ENCODE assay signal across 11 mouse cellular contexts in genomic region chr6:134366366-134367351, GRCm38 (mm10). TPM values are rescaled to one million over a fixed set of nuclear protein-coding genes. Genes with fewer than 3 reads are reported as not detected.
DNase-seq lines count a peak whose midpoint lies in the region; ATAC-seq lines count a peak whose summit lies in the region.
"Had no signal": no experiment of that assay in that cellular context is flagged by ENCODE, and none has a peak within 500 bp of the region (broad histone marks: within the 10 kb centered on the region; RNA-seq: fewer than 3 reads in every experiment).

No protein-coding gene starts in this region.

- peaks cover 19% of the 10 kb centered on the region for H3K4me1 ChIP-seq in limb, embryonic 10.5 days
- H3K4me1 ChIP-seq: liver, embryonic 15.5 days had no signal

- no peaks in the 10 kb centered on the region for H3K9me3 ChIP-seq in limb, embryonic 10.5 days (replicated peaks)
- H3K9me3 ChIP-seq: liver, embryonic 15.5 days had no signal

- DNase-seq in gastrocnemius, postnatal 25 days: peak; percentile 8
- no peak for DNase-seq in gastrocnemius, postnatal 36 days
- peak; percentile 34 for DNase-seq in 3T3-L1 (ENCODE audit: low read depth, low spot score)
- no peak for DNase-seq in limb, embryonic 10.5 days (ENCODE audit: low spot score)
- no peak for DNase-seq in cerebellum, adult 18-20 months
- DNase-seq in kidney, postnatal 14 days: no peak
- DNase-seq in testis, postnatal 14 days (ENCODE audit: low spot score): no peak
- DNase-seq: forebrain, postnatal 0 days; right cerebral cortex, postnatal 25 days had no signal

- intact Hi-C loops in gastrocnemius, postnatal 36 days (cut with DNase I): no loop called here

- H3K27me3 ChIP-seq in limb, embryonic 10.5 days (ENCODE audit: low read depth, poor library complexity, severe bottlenecking): no peaks in the 10 kb centered on the region
- H3K27me3 ChIP-seq: liver, embryonic 15.5 days had no signal

- H3K36me3 ChIP-seq in limb, embryonic 10.5 days: no peaks in the 10 kb centered on the region
- H3K36me3 ChIP-seq: liver, embryonic 15.5 days had no signal

- peak; percentile 77 for ATAC-seq in common myeloid progenitor, adult 5-6 weeks (replicated peaks; ENCODE audit: low read depth, poor library complexity, severe bottlenecking)
- ATAC-seq: forebrain, postnatal 0 days had no signal

- peak overlapping the region; percentile 22; the same call in 1 of the 2 replicates for H3K27ac ChIP-seq in limb, embryonic 10.5 days
- H3K27ac ChIP-seq: liver, embryonic 15.5 days had no signal

- 66% methylated on average over 10 of the region's 10 CpGs for WGBS in limb, embryonic 10.5 days

- H3K4me3 ChIP-seq in limb, embryonic 10.5 days: no peak overlapping the region
- H3K4me3 ChIP-seq: liver, embryonic 15.5 days had no signal

RNA-seq across cellular contexts. Expression of gene Bcl2l14, which starts 29.5 kb away (rescaled TPM):
- not detected for total RNA-seq in gastrocnemius, postnatal 25 days (2021)
- not detected for total RNA-seq in gastrocnemius, postnatal 36 days (2021)
- total RNA-seq in common myeloid progenitor, adult 5-6 weeks (2017): 0.78 and 3.0 TPM in 2 replicates
- polyA plus RNA-seq in limb, embryonic 10.5 days (2016; fragmentation: Nextera tagmentation; extraction: Ambion mirVana): 0.15 and 0.49 TPM in 2 replicates
- total RNA-seq: forebrain, postnatal 0 days had no signal
- polyA plus RNA-seq: forebrain, postnatal 0 days had no signal

Comparison
In these comparisons a context has a peak if more than half of its experiments do, and no peak if none do; other contexts are left out.
1. DNase-seq: peak in gastrocnemius, postnatal 25 days (single experiment) and 3T3-L1 (single experiment); none in gastrocnemius, postnatal 36 days (0 of 2), limb, embryonic 10.5 days (single experiment), cerebellum, adult 18-20 months (0 of 2), kidney, postnatal 14 days (single experiment) and testis, postnatal 14 days (single experiment).